Mouse (Mus musculus): ENCODE data around the gene Edn3. TPM values are rescaled to one million over a fixed set of nuclear protein-coding genes. Genes with fewer than 3 reads are reported as not detected.

Gene Edn3
- polyA plus RNA-seq (2014; fragmentation: Illumina TruSeq; extraction: RNeasy Lipid Tissue Mini Kit (QIAGEN cat#74804); ENCODE audit: low read depth, low replicate concordance) = not detected

GRCm38 (mm10) chr2:174760479-174761121, at the start of gene Edn3:
Gene Edn3, plus strand, starts transcription at chr2:174760619.

Other genes with a start within 250 kb of the Edn3 start
- 0.05 TPM for gene Zfp831, start 117.1 kb upstream of the Edn3 start, polyA plus RNA-seq (2014; fragmentation: Illumina TruSeq; extraction: RNeasy Lipid Tissue Mini Kit (QIAGEN cat#74804); ENCODE audit: low read depth, low replicate concordance)
- not detected for gene Gm14444, start 249.6 kb downstream of the Edn3 start, polyA plus RNA-seq (2014; fragmentation: Illumina TruSeq; extraction: RNeasy Lipid Tissue Mini Kit (QIAGEN cat#74804); ENCODE audit: low read depth, low replicate concordance)